Mouse (Mus musculus): ENCODE measurements around the gene Gm10447. TPM values are rescaled to one million over a fixed set of nuclear protein-coding genes. Genes with fewer than 3 reads are reported as not detected.

Gene Gm10447
- total RNA-seq, 2 experiments from 2014 or later = not detected

GRCm38 (mm10) chr11:53424826-53425225 is 32.1 kb downstream of the Gm10447 start:
- peak in 1 of 2 experiments; percentile 33 for DNase-seq (ENCODE audit: low spot score in 2 of 2)
- intact Hi-C loops (cut with DNase I) = no loop called here

GRCm38 (mm10) chr11:53423036-53423435 is 33.9 kb downstream of the Gm10447 start, which contains the start of gene Leap2:
Gene Leap2, minus strand, starts transcription at chr11:53423170.
- no peak for DNase-seq (ENCODE audit: low spot score in 2 of 2)
- intact Hi-C loops (cut with DNase I) = no loop called here

GRCm38 (mm10) chr11:53418048-53418447 is 38.9 kb downstream of the Gm10447 start:
- intact Hi-C loops (cut with DNase I) = no loop called here
- DNase-seq (ENCODE audit: low spot score in 2 of 2) = no peak

DNA sequence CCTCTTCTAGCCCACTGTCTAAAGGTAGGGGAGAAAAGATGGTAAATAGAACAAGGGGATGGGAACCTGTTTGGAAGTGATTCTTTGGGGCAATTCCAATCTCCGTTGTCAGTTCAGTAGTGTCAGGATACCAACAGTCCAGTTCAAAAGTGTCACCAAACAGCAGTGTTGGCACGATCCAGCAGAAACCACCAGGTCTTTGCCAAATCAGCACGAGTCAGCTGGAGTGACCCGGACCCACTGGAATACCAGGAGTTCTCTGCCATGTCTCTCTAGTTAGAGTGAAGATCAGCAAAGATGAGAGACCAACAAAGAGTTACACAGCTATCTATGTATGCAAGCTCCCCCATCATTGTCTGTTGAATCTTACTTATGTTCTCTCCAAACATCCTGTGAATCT is 43.0 kb downstream of the Gm10447 start:
- intact Hi-C loops (cut with DNase I) = no loop called here
- DNase-seq (ENCODE audit: low spot score in 2 of 2) = no peak

DNA sequence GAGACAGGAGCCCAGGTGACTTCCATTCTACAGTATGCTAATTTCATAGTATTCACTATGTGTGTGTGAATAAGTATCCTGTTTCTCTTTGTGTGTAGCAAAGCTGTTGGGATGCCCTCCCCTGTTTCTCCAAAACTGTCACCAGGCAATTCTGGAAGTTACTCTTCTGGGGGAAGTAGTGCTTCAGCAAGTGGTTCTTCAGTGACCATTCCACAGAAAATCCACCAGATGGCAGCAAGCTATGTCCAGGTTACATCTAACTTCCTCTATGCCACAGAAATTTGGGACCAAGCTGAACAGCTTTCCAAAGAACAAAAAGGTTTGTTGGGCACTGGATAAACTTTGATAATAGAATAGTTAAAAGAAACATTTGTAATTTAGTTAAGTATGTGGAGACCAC is 45.2 kb downstream of the Gm10447 start:
- intact Hi-C loops (cut with DNase I) = no loop called here
- DNase-seq (ENCODE audit: low spot score in 2 of 2) = peak in 1 of 2 experiments; percentile 19

Small RNA genes lying within 50 kb of the gene (microRNA-seq; reads per million reads assigned to microRNA genes)
- gene Mir6920 = 0.53 to 0.67 reads per million in 2 experiments

Other genes starting within 250 kb of the Gm10447 start
- gene Hspa4, start 156.7 kb downstream of the Gm10447 start, total RNA-seq (2021) = 100 to 1,000 TPM; 186 to 187 TPM
- gene Zcchc10, start 132.4 kb downstream of the Gm10447 start, total RNA-seq (2021) = 1 to 10 TPM; 8.6 to 9.4 TPM
- gene Aff4, start 106.3 kb downstream of the Gm10447 start, total RNA-seq (2021) = 100 to 1,000 TPM; 161 to 169 TPM
- not detected for gene Leap2, start 33.9 kb downstream of the Gm10447 start, total RNA-seq (2021)
- gene Uqcrq, start 26.3 kb downstream of the Gm10447 start, total RNA-seq (2021) = 100 to 1,000 TPM; 556 to 597 TPM
- gene Gdf9, start 26.1 kb downstream of the Gm10447 start, total RNA-seq (2021) = 1 to 10 TPM in 1 of 2 experiments, under 1 TPM in 1; 0.55 to 1.1 TPM
- gene Shroom1, start 95 bp upstream of the Gm10447 start, total RNA-seq (2021) = 1 to 10 TPM; 3.8 to 4.6 TPM
- gene Gm9837, start 13.4 kb upstream of the Gm10447 start, total RNA-seq (2021) = under 1 TPM in 1 of 2 experiments, not detected in 1; 0.51 TPM
- gene Gm9945, start 23.1 kb upstream of the Gm10447 start, total RNA-seq (2021) = 1 to 10 TPM; 2.2 to 3.6 TPM
- gene Sowaha, start 23.2 kb upstream of the Gm10447 start, total RNA-seq (2021) = 10 to 100 TPM; 71.5 to 74.7 TPM
- gene Sept8, start 62.1 kb upstream of the Gm10447 start, total RNA-seq (2021) = 100 to 1,000 TPM; 253 to 267 TPM
- gene Kif3a, start 110.3 kb upstream of the Gm10447 start, total RNA-seq (2021) = 100 to 1,000 TPM; 137 to 147 TPM
- gene Il4, start 161.6 kb upstream of the Gm10447 start, total RNA-seq (2021) = not detected
- gene Il13, start 177.6 kb upstream of the Gm10447 start, total RNA-seq (2021) = not detected